Mouse (Mus musculus): ENCODE measurements around the gene Hyal3.
"Not testable (repeated sequence)": the region's sequence is repeated elsewhere in the genome, so short reads cannot be mapped to it uniquely, and the experiment has no call there.

Gene Hyal3

GRCm38 (mm10) chr9:107551117-107551889 lies 29.3 kb upstream of the Hyal3 start, which contains the start of gene Rassf1:
Gene Rassf1 (plus strand): TSS chr9:107551555.
- DNase-seq = peak; percentile 82

GRCm38 (mm10) chr9:107551890-107552355 lies 28.7 kb upstream of the Hyal3 start:
- no peak for DNase-seq

- DNase-seq = no peak
Measured at GRCm38 (mm10) chr9:107552690-107553393, 27.8 kb upstream of the Hyal3 start.

DNA sequence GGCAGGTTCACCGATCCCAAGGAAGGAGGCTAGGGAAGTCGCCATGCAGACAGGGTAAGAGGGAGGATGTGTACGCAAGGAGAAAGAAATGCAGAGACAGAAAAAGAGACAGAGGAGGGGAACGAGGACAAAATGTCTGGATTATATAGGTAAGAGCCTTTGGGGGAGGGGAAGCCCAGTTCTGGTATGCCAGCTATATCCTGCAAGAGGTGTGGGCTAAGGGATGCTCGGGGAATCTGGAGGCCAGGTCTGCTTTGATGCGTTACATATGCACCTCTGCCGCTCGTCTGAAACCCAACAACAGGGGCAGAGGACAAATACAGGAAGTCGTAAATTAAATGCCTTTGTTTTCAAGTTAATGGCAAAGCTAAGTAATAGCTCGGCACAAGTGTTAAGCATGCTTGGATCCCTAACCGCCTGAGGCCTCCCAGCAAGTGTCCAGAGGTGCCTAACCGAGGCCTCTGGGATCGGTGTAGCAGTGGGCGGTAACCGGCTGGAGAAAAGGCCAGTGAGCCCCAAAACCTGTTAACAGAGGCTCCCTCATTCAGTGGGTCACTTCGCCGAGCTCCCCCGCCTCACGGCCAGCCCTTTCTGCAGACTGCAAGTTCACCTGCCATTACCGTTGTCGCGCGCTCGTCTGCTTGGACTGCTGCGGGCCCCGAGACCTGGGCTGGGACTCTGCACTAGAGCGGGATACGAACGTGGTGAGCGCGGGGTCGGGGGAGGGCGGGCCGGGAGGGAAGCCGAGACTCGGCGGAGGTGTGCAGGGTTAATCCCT lies 26.9 kb upstream of the Hyal3 start:
- DNase-seq = no peak

- DNase-seq = peak; percentile 94
Measured at GRCm38 (mm10) chr9:107554319-107554825, 26.2 kb upstream of the Hyal3 start.

- DNase-seq = peak; percentile 67
Measured at GRCm38 (mm10) chr9:107555031-107555457, 25.6 kb upstream of the Hyal3 start.

DNA sequence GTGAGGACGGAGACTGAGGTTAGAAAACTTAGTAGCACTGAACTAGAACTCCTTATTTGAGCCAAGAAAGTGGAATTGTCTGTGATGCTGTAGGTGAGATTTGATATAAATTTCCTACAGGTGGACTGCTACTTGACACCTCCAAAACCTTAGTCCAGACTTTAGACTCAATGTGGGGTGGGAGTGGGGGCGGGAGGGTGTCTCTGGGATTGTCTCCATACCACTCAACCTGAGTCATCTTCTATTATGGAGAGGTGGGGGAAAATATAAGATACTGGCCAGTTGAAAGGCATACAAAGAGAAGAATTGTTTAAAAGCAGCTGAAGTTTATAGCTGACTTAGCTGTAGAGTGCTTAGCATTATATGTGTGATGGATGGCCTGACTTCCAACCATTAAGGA lies 24.9 kb upstream of the Hyal3 start:
- DNase-seq = no peak

DNA sequence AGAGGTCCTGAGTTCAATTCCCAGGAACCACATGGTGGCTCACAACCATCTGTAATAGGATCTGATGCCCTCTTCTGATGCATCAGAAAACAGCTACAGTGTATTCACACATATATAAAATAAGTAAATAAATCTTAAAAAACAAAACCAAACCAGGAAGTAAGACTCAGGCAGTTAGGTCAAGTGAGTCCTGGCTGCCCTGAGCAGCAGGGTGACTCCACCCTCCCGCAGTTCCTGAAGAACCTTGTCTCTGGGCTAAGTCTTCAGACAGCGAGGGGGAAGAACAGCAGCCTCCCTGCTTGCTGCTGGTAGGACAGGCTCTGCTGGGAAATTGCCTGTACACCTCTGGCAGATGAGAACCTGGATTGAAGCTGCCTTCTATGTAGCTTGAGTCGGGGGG lies 24.3 kb upstream of the Hyal3 start:
- no peak for DNase-seq

GRCm38 (mm10) chr9:107563029-107563581 lies 17.5 kb upstream of the Hyal3 start, which contains the start of gene Tusc2:
Gene Tusc2 (plus strand): TSS chr9:107563255.
- peak; percentile 94 for DNase-seq

DNA sequence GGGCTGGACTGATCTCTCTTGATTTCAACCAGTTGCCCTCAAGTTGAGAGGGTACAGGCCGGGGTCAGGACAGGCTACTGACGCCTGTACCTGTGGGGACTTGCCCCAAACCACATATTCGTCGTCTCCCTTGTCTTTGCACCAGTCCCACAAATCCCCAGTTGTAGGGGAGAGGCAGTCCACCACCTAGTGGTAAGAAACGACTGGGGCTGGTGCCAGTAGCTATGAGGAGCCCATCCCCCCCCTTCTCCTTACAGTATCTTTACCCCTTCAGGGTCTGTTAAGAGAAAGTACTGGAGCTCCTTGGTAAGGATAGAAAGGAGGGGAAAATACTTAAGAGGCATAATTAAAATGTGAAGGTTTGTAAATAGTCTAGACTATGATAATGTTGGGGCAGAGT lies 15.1 kb upstream of the Hyal3 start:
- DNase-seq = not testable (repeated sequence)

DNA sequence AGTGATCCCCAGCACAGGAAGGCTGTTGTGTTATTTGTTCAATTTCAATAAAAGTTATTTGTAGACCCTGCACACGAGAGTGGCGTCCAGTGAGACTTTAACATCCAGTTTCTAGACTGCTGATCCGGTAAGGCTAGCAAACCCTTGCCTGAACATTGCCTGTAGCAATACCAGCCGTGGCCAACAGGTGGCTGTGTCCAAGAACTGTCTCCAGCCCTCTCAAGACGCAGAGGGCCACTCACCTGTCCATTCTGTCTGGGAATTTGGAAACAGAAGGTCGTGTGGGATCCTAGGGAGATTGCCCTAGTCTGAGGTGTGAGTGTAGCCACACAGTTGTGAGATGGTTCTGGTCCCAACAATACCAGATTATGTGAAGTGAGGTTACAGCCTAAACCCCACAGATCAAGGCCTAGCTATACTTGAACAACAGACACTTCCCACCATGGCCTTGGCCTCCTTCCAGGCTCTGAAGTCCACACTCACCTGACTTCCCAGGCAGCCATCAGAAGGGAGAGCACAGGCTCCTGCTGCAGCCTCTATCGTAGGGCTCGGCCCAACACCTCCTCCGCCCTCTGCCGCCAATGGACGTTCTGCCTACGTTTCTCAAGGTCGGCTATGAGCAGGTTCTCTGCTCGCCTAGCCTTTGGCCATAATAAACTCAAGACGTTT lies 14.4 kb upstream of the Hyal3 start:
- DNase-seq = peak; percentile 95

- DNase-seq = peak; percentile 65
Measured at GRCm38 (mm10) chr9:107566855-107567254, 13.8 kb upstream of the Hyal3 start.

DNA sequence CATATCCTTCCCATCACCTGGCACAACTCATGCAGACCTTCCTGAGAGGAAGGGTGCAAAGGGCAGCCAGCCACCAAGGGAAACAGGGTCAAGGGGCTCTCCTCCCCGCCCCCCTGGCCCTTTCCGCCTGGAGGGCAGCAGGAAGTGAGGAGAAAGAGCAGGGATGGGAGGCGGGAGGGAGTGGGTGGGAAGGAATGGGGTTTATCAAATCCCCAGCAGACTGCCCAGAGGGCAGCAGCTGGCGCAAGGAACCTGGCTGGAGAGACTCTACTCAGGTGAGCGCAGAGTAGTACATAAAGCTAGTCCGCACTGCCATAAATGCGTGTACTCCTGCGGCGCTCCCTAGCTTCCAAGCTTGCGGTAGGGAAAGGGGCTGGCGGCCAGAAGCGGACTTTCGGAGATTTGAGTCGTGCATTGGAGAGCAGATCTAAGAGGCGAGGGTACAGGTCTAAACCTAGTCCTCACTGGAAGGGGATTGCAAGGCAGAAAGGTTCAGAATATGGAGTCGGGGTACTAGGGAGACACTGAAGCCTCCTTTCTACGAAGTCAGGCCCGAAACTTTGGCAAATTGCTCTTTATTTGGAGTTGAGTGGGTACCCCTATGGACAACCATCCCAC lies 12.8 kb upstream of the Hyal3 start, which contains the start of gene Hyal2:
Gene Hyal2 (plus strand): TSS at position 244 of the 618 bp plus-strand sequence.
- DNase-seq = peak; percentile 85

- peak; percentile 92 for DNase-seq
Measured at GRCm38 (mm10) chr9:107568331-107569261, 12.0 kb upstream of the Hyal3 start.

- no peak for DNase-seq
Measured at GRCm38 (mm10) chr9:107569270-107569669, 11.3 kb upstream of the Hyal3 start.

GRCm38 (mm10) chr9:107570016-107570415 lies 10.6 kb upstream of the Hyal3 start:
- peak; percentile 33 for DNase-seq

- DNase-seq = no peak
Measured at GRCm38 (mm10) chr9:107570845-107571244, 9.8 kb upstream of the Hyal3 start.

GRCm38 (mm10) chr9:107571534-107572326 lies 8.9 kb upstream of the Hyal3 start:
- DNase-seq = no peak

GRCm38 (mm10) chr9:107572327-107572662 lies 8.3 kb upstream of the Hyal3 start:
- DNase-seq = no peak
